Mouse (Mus musculus) forebrain, postnatal 0 days (tissue): ENCODE measurements around the gene Ermard. TPM values are rescaled to one million over a fixed set of nuclear protein-coding genes. Genes with fewer than 3 reads are reported as not detected.

Experiments used
- ATAC-seq: fragments of 200-750 bp; cut with Nextera tagmentation; 2 replicates; pipeline ENCODE4 v1.8.0; 2017; ENCODE audit warnings: mild to moderate bottlenecking, moderate library complexity
- DNase-seq: peaks from one replicate; pipeline ENCODE4 v3.0.0-alpha.2; 2015
- H3K27ac ChIP-seq: fragments of 300-500 bp; sonication (generic); 2 replicates; pipeline ENCODE4 v1.5.1; 2014; ENCODE audit warnings: low read depth, mild to moderate bottlenecking, antibody characterized with exemption, low read length, moderate library complexity, mixed read lengths
- H3K27me3 ChIP-seq: fragments of 300-500 bp; sonication (generic); 2 replicates; pipeline ENCODE4 v1.6.1; 2014; ENCODE audit warnings: mild to moderate bottlenecking, low read length, mixed read lengths; ENCODE audit not compliant: insufficient read depth
- H3K36me3 ChIP-seq: fragments of 300-500 bp; sonication (generic); 2 replicates; pipeline ENCODE4 v1.6.1; 2014; ENCODE audit warnings: mild to moderate bottlenecking, moderate library complexity; ENCODE audit not compliant: insufficient read depth
- H3K4me1 ChIP-seq: fragments of 300-500 bp; sonication (generic); 2 replicates; pipeline ENCODE4 v1.6.1; 2014; ENCODE audit warnings: antibody characterized with exemption; ENCODE audit not compliant: insufficient read depth
- H3K4me2 ChIP-seq: fragments of 300-500 bp; sonication (generic); 2 replicates; pipeline ENCODE4 v1.6.1; 2014; ENCODE audit warnings: low read depth, mild to moderate bottlenecking, moderate library complexity
- H3K4me3 ChIP-seq: fragments of 300-500 bp; sonication (generic); 2 replicates; pipeline ENCODE4 v1.5.1; 2014; ENCODE audit warnings: low read depth, low read length, mixed read lengths
- H3K9ac ChIP-seq: fragments of 300-500 bp; sonication (generic); 2 replicates; pipeline ENCODE4 v1.6.1; 2014; ENCODE audit warnings: mild to moderate bottlenecking
- H3K9me3 ChIP-seq: fragments of 300-500 bp; sonication (generic); 2 replicates; pipeline ENCODE4 v1.6.1; 2016; ENCODE audit warnings: low read length
- CTCF ChIP-seq: sonication (generic); IDR thresholded peaks from 2 replicates; pipeline ENCODE4 v1.5.1; 2016; ENCODE audit warnings: antibody characterized with exemption, control low read depth, low read depth
- WGBS: fragments of 180-500 bp; shearing (Covaris S2); extraction: QIAGEN DNeasy Blood & Tissue Kit; methylation state at CpG from one replicate; pipeline ENCODE4 v1.1.7; 2014; 5-methylcytosine and 5-hydroxymethylcytosine counted together
- polyA plus RNA-seq: library from polyadenylated mRNA; unstranded; fragments of >200 nt; fragmentation: Nextera tagmentation; extraction: Ambion mirVana; gene quantifications from 2 replicates; pipeline ENCODE4 v1.2.1, GENCODE M21; 2015
- total RNA-seq: library from RNA; depleted of rRNA; stranded (reverse); fragments of >200 nt; gene quantifications from 2 replicates; pipeline ENCODE4 v1.2.3, GENCODE M21; 2014

Gene Ermard
- total and polyA plus RNA-seq, 2 experiments from 2014 or later: 39.8 to 48.3 TPM

DNA sequence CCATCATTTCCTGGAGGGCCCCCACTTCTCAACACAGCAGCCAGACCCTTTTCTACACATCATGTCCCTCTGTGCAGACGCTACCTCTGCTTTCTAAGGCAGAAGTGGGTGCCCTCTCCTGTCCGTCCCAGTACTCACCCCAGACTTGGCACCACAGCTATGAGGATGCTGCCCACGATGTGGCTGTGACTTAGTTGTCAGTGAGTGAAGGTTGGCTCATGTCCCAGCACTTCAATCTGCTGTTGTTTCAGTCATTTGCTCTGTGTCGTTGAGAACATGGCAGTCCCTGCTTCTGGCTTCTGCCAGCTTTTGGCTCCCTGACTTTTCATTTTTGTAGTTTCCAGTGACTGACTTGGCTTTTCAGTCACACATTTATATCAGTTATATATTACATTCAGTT is 14.9 kb downstream of the Ermard start:
- 56% methylated on average over 4 of the region's 4 CpGs for WGBS
- H3K36me3 ChIP-seq: peaks cover 36% of the 10 kb centered on the region
- no peak overlapping the region for H3K27ac ChIP-seq
- no peaks in the 10 kb centered on the region for H3K4me1 ChIP-seq
- H3K9me3 ChIP-seq: no peaks in the 10 kb centered on the region
- H3K27me3 ChIP-seq: no peaks in the 10 kb centered on the region
- no peak overlapping the region for H3K4me2 ChIP-seq
- peak; percentile 62 for DNase-seq
- ATAC-seq: peak; percentile 72
- H3K9ac ChIP-seq: no peak overlapping the region
- no peak overlapping the region for H3K4me3 ChIP-seq
- no peak for TF ChIP-seq CTCF

- TF ChIP-seq CTCF: no peak
- H3K4me1 ChIP-seq: no peaks in the 10 kb centered on the region
- H3K9me3 ChIP-seq: no peaks in the 10 kb centered on the region
- peaks cover 58% of the 10 kb centered on the region for H3K36me3 ChIP-seq
- H3K4me2 ChIP-seq: no peak overlapping the region
- H3K27me3 ChIP-seq: no peaks in the 10 kb centered on the region
- H3K27ac ChIP-seq: no peak overlapping the region
- no peak overlapping the region for H3K4me3 ChIP-seq
- 90% methylated on average over 5 of the region's 5 CpGs for WGBS
- no peak overlapping the region for H3K9ac ChIP-seq
- no peak for ATAC-seq
- no peak for DNase-seq
These were observed 17.2 kb downstream of the Ermard start for GRCm38 (mm10) chr17:15058161-15058591.

DNA sequence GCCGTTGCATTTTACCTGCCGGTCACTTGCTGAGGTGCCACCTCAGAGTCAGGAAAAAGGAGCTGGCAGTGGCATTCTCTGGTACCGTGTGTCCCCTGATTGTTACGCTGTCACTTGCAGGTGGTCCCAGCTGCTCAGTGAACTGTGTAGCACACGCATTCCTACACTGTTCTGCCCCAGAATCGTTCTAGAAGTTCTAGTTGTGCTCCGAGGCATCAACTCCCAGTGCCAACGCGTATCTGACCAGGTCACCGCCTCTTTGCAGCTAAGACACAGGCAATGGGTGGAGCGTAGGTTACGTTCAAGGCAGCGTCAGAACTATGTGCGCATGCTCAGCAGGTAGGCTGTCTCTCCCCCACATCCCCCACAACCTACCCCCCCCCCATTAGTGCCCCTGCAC is 18.6 kb downstream of the Ermard start:
- no peaks in the 10 kb centered on the region for H3K27me3 ChIP-seq
- H3K27ac ChIP-seq: no peak overlapping the region
- TF ChIP-seq CTCF: no peak
- no peak for DNase-seq
- H3K4me2 ChIP-seq: no peak overlapping the region
- H3K4me1 ChIP-seq: no peaks in the 10 kb centered on the region
- whole genome bisulfite sequencing: 92% methylated on average over 14 of the region's 14 CpGs
- no peak overlapping the region for H3K4me3 ChIP-seq
- H3K9ac ChIP-seq: no peak overlapping the region
- no peak for ATAC-seq
- H3K9me3 ChIP-seq: no peaks in the 10 kb centered on the region
- peaks cover 59% of the 10 kb centered on the region for H3K36me3 ChIP-seq

GRCm38 (mm10) chr17:15060356-15060755 is 19.3 kb downstream of the Ermard start:
- H3K4me3 ChIP-seq: no peak overlapping the region
- H3K9me3 ChIP-seq: no peaks in the 10 kb centered on the region
- no peak for ATAC-seq
- peaks cover 55% of the 10 kb centered on the region for H3K36me3 ChIP-seq
- H3K27ac ChIP-seq: no peak overlapping the region
- H3K4me1 ChIP-seq: no peaks in the 10 kb centered on the region
- DNase-seq: no peak
- TF ChIP-seq CTCF: no peak
- no peak overlapping the region for H3K4me2 ChIP-seq
- H3K9ac ChIP-seq: no peak overlapping the region
- WGBS: 94% methylated on average over 6 of the region's 6 CpGs
- no peaks in the 10 kb centered on the region for H3K27me3 ChIP-seq

GRCm38 (mm10) chr17:15065391-15066024 is 24.5 kb downstream of the Ermard start:
- DNase-seq (peak; percentile 89), ATAC-seq (peak; percentile 83)
- Histone ChIP-seq H3K4me3 (peak overlapping the region; percentile 25), H3K36me3 (peaks cover 23% of the 10 kb centered on the region), H3K27ac (peak overlapping the region; percentile 41; the same call in 1 of the 2 replicates), H3K4me2 (peak overlapping the region; percentile 52), H3K9ac (peak overlapping the region; percentile 44), H3K9me3 (no peaks in the 10 kb centered on the region), H3K27me3 (no peaks in the 10 kb centered on the region), H3K4me1 (peaks cover 4% of the 10 kb centered on the region; the same call in 1 of the 2 replicates)
- peak; percentile 91 for TF ChIP-seq CTCF
- 39% methylated on average over 13 of the region's 13 CpGs for WGBS

DNA sequence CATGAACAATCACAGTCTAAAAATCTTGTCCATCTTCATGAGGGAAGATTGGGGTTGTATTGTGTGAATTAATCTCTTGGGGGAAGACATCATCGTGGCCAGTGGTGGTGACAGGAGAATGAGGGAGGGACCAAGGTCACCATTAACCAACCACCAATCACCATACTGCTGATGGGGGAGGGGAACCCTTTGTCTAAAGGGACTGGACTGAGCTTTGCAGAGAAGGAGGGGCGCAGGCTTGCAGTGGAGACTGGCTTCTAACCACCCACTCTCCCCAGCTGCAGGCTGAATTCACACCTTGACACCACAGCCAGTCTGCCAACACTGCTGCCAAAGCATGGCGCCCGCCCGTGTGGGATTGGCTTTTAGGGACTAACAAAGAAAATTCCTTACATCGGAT is 25.1 kb downstream of the Ermard start:
- H3K4me3 ChIP-seq: peak overlapping the region; percentile 25
- DNase-seq: no peak

GRCm38 (mm10) chr17:15066911-15067310 is 25.9 kb downstream of the Ermard start:
- H3K4me1 ChIP-seq: peaks cover 4% of the 10 kb centered on the region; the same call in 1 of the 2 replicates
- H3K27me3 ChIP-seq: no peaks in the 10 kb centered on the region
- H3K36me3 ChIP-seq: peaks cover 13% of the 10 kb centered on the region; the same call in 1 of the 2 replicates
- no peak for TF ChIP-seq CTCF
- no peaks in the 10 kb centered on the region for H3K9me3 ChIP-seq
- H3K4me3 ChIP-seq: no peak overlapping the region
- H3K9ac ChIP-seq: no peak overlapping the region
- H3K4me2 ChIP-seq: no peak overlapping the region
- ATAC-seq (no peak), DNase-seq (no peak)
- 45% methylated on average over 1 of the region's 1 CpGs for WGBS
- no peak overlapping the region for H3K27ac ChIP-seq

More for the DNA sequence above, 25.1 kb downstream of the Ermard start:
- Histone ChIP-seq H3K9ac (peak overlapping the region; percentile 44), H3K27me3 (no peaks in the 10 kb centered on the region), H3K4me1 (peaks cover 4% of the 10 kb centered on the region; the same call in 1 of the 2 replicates), H3K9me3 (no peaks in the 10 kb centered on the region), H3K36me3 (peaks cover 21% of the 10 kb centered on the region), H3K27ac (peak overlapping the region; percentile 41; the same call in 1 of the 2 replicates), H3K4me2 (peak overlapping the region; percentile 52)
- TF ChIP-seq CTCF: no peak
- peak; percentile 82 for ATAC-seq
- WGBS: 30% methylated on average over 6 of the region's 6 CpGs
